Mouse (Mus musculus) C2C12 (cell line): ENCODE measurements around the gene Sox5. TPM values are rescaled to one million over a fixed set of nuclear protein-coding genes. Genes with fewer than 3 reads are reported as not detected.

ENCODE experiments used
- H3K27me3 ChIP-seq: one replicate; pipeline ENCODE4 v1.6.1; 2011; ENCODE audit not compliant: control insufficient read depth, insufficient read depth, insufficient read length
- H3K36me3 ChIP-seq: one replicate; pipeline ENCODE4 v1.6.1; 2011; ENCODE audit not compliant: control insufficient read depth, insufficient read depth
- H3K4me3 ChIP-seq: one replicate; pipeline ENCODE4 v1.5.1; 2011; ENCODE audit warnings: mild to moderate bottlenecking, control low read depth; ENCODE audit not compliant: poor library complexity, insufficient read depth, severe bottlenecking
- H3K79me2 ChIP-seq: one replicate; pipeline ENCODE4 v1.6.1; 2011; ENCODE audit not compliant: control insufficient read depth, insufficient read depth
- H3K79me3 ChIP-seq: one replicate; pipeline ENCODE4 v1.6.1; 2011; ENCODE audit warnings: low read depth, control low read depth
- H3ac ChIP-seq: one replicate; pipeline ENCODE3; 2011; ENCODE audit warnings: low read depth; ENCODE audit not compliant: control insufficient read depth, insufficient read length
- CEBPB ChIP-seq: IDR thresholded peaks from one replicate; pipeline ENCODE4 v1.6.1; 2011; ENCODE audit warnings: low read depth, mild to moderate bottlenecking, control low read depth, moderate library complexity
- CTCF ChIP-seq: IDR thresholded peaks from one replicate; pipeline ENCODE4 v1.5.1; 2011; ENCODE audit not compliant: control insufficient read depth, insufficient read depth, insufficient read length
- FOSL1 ChIP-seq: IDR thresholded peaks from one replicate; pipeline ENCODE4 v1.8.0; 2011; ENCODE audit warnings: mild to moderate bottlenecking, low read length; ENCODE audit not compliant: poor library complexity, insufficient read depth, severe bottlenecking
- MAX ChIP-seq: IDR thresholded peaks from one replicate; pipeline ENCODE4 v1.6.1; 2011; ENCODE audit warnings: mild to moderate bottlenecking, control low read depth
- MYOD1 ChIP-seq: IDR thresholded peaks from one replicate; pipeline ENCODE4 v1.6.1; 2011; ENCODE audit warnings: low read depth; ENCODE audit not compliant: control insufficient read depth, insufficient read length
- MYOG ChIP-seq: IDR thresholded peaks from one replicate; pipeline ENCODE4 v1.6.1; 2011; ENCODE audit not compliant: control insufficient read depth, insufficient read length; ENCODE audit errors: extremely low read depth
- USF1 ChIP-seq: IDR thresholded peaks from one replicate; pipeline ENCODE4 v1.6.1; 2011; ENCODE audit warnings: low read depth, mild to moderate bottlenecking, control low read depth, moderate library complexity
- polyA plus RNA-seq: library from polyadenylated mRNA; unstranded; fragments of >200 nt; fragmentation: generic; extraction: Trizol; gene quantifications from one replicate; pipeline ENCODE4 v1.2.1, GENCODE M21; 2012; ENCODE audit warnings: missing spikeins

Gene Sox5
- polyA plus RNA-seq, 1 experiment = 0.07 TPM

- Histone ChIP-seq H3K4me3 (no peak overlapping the region), H3K79me2 (no peaks in the 10 kb centered on the region), H3K36me3 (no peaks in the 10 kb centered on the region), H3K27me3 (no peaks in the 10 kb centered on the region), H3ac (no peak overlapping the region), H3K79me3 (no peaks in the 10 kb centered on the region)
- TF ChIP-seq MYOG = no peak
- no peak for TF ChIP-seq MAX
- no peak for TF ChIP-seq CTCF
- no peak for TF ChIP-seq FOSL1
- no peak for TF ChIP-seq CEBPB
- no peak for TF ChIP-seq MYOD1
- TF ChIP-seq USF1 = no peak
Observed at GRCm38 (mm10) chr6:144166651-144167050, 615.1 kb downstream of the Sox5 start.

- no peaks in the 10 kb centered on the region for H3K27me3 ChIP-seq
- no peaks in the 10 kb centered on the region for H3K79me2 ChIP-seq
- TF ChIP-seq MYOG (no peak), MAX (no peak), USF1 (no peak), FOSL1 (no peak), CTCF (no peak), CEBPB (no peak), MYOD1 (no peak)
Observed at GRCm38 (mm10) chr6:144166104-144166503, 615.7 kb downstream of the Sox5 start.

GRCm38 (mm10) chr6:144163501-144163900 is 618.3 kb downstream of the Sox5 start:
- H3K36me3 ChIP-seq = no peaks in the 10 kb centered on the region

More at GRCm38 (mm10) chr6:144166104-144166503, 615.7 kb downstream of the Sox5 start:
- H3K4me3 ChIP-seq = no peak overlapping the region
- no peak overlapping the region for H3ac ChIP-seq
- H3K36me3 ChIP-seq = no peaks in the 10 kb centered on the region
- H3K79me3 ChIP-seq = no peaks in the 10 kb centered on the region

GRCm38 (mm10) chr6:144158637-144159036 is 623.1 kb downstream of the Sox5 start:
- Histone ChIP-seq H3K79me2 (no peaks in the 10 kb centered on the region), H3K79me3 (no peaks in the 10 kb centered on the region), H3K4me3 (no peak overlapping the region), H3K36me3 (no peaks in the 10 kb centered on the region), H3K27me3 (no peaks in the 10 kb centered on the region), H3ac (no peak overlapping the region)
- TF ChIP-seq CTCF (no peak), MAX (no peak), MYOD1 (no peak), CEBPB (no peak), FOSL1 (no peak), MYOG (no peak), USF1 (no peak)

More at GRCm38 (mm10) chr6:144163501-144163900, 618.3 kb downstream of the Sox5 start:
- H3K79me3 ChIP-seq = no peaks in the 10 kb centered on the region
- H3K79me2 ChIP-seq = no peaks in the 10 kb centered on the region
- H3K4me3 ChIP-seq = no peak overlapping the region
- H3K27me3 ChIP-seq = no peaks in the 10 kb centered on the region
- no peak overlapping the region for H3ac ChIP-seq
- TF ChIP-seq MYOG (no peak), FOSL1 (no peak), MAX (no peak)

GRCm38 (mm10) chr6:144154892-144155424 is 626.8 kb downstream of the Sox5 start:
- H3K4me3 ChIP-seq = no peak overlapping the region
- no peaks in the 10 kb centered on the region for H3K79me2 ChIP-seq
- no peaks in the 10 kb centered on the region for H3K36me3 ChIP-seq
- no peaks in the 10 kb centered on the region for H3K79me3 ChIP-seq
- TF ChIP-seq MAX = no peak
- no peak for TF ChIP-seq CEBPB
- no peak for TF ChIP-seq FOSL1
- no peak for TF ChIP-seq MYOG
- TF ChIP-seq MYOD1 = no peak
- TF ChIP-seq CTCF = no peak
- no peak for TF ChIP-seq USF1
- H3K27me3 ChIP-seq = no peaks in the 10 kb centered on the region
- no peak overlapping the region for H3ac ChIP-seq

GRCm38 (mm10) chr6:144151957-144152356 is 629.8 kb downstream of the Sox5 start:
- H3ac ChIP-seq = no peak overlapping the region
- H3K79me2 ChIP-seq = no peaks in the 10 kb centered on the region

More at GRCm38 (mm10) chr6:144151957-144152356, 629.8 kb downstream of the Sox5 start:
- Histone ChIP-seq H3K4me3 (no peak overlapping the region), H3K79me3 (no peaks in the 10 kb centered on the region), H3K27me3 (no peaks in the 10 kb centered on the region), H3K36me3 (no peaks in the 10 kb centered on the region)
- TF ChIP-seq CTCF = no peak
- no peak for TF ChIP-seq MYOG
- no peak for TF ChIP-seq MAX
- TF ChIP-seq FOSL1 = no peak
- no peak for TF ChIP-seq USF1
- no peak for TF ChIP-seq CEBPB
- TF ChIP-seq MYOD1 = no peak
